Mouse (Mus musculus): Measurements from ENCODE around the gene Cebpzos. TPM values are rescaled to one million over a fixed set of nuclear protein-coding genes. Genes with fewer than 3 reads are reported as not detected.

Cebpzos gene
- polyA plus RNA-seq, 1 experiment from 2014 or later = 100 TPM

GRCm38 (mm10) chr17:78894991-78895390 lies 21.3 kb upstream of the Cebpzos start:
- Histone ChIP-seq H3K9me3 (ENCODE audit: control insufficient read depth, low read length) (no peaks in the 10 kb centered on the region), H3K36me3 (ENCODE audit: control insufficient read depth, insufficient read depth) (no peaks in the 10 kb centered on the region), H3K4me2 (ENCODE audit: low read length) (no peak overlapping the region), H3K4me3 (replicated peaks; ENCODE audit: low read length) (no peak overlapping the region), H3K27ac (ENCODE audit: low read length) (no peak overlapping the region), H3K9ac (replicated peaks; ENCODE audit: low read depth, low read length) (no peak overlapping the region), H3K4me1 (replicated peaks; ENCODE audit: control insufficient read depth, insufficient read depth, low read length) (0 out of 2 replicates have a peak, but pooled peaks cover 2% of the 10 kb centered on the region), H3K27me3 (replicated peaks; ENCODE audit: control insufficient read depth, insufficient read depth, low read length) (no peaks in the 10 kb centered on the region)
- no peak for ATAC-seq
- WGBS = 84% methylated on average over 7 of the region's 7 CpGs

GRCm38 (mm10) chr17:78895394-78895793 lies 20.9 kb upstream of the Cebpzos start:
- WGBS = 27% methylated on average over 8 of the region's 8 CpGs
- peak; percentile 43; the same call in 1 of the 2 replicates for ATAC-seq

GRCm38 (mm10) chr17:78903158-78903557 lies 13.1 kb upstream of the Cebpzos start:
- ATAC-seq = no peak
- no peak overlapping the region for H3K4me2 ChIP-seq (ENCODE audit: low read length)
- H3K27ac ChIP-seq (ENCODE audit: low read length) = no peak overlapping the region
- H3K9ac ChIP-seq (replicated peaks; ENCODE audit: low read depth, low read length) = no peak overlapping the region
- no peaks in the 10 kb centered on the region for H3K36me3 ChIP-seq (ENCODE audit: control insufficient read depth, insufficient read depth)
- no peaks in the 10 kb centered on the region for H3K9me3 ChIP-seq (ENCODE audit: control insufficient read depth, low read length)
- H3K27me3 ChIP-seq (replicated peaks; ENCODE audit: control insufficient read depth, insufficient read depth, low read length) = no peaks in the 10 kb centered on the region
- H3K4me1 ChIP-seq (replicated peaks; ENCODE audit: control insufficient read depth, insufficient read depth, low read length) = no peaks in the 10 kb centered on the region
- no peak overlapping the region for H3K4me3 ChIP-seq (replicated peaks; ENCODE audit: low read length)
- WGBS = 89% methylated on average over 2 of the region's 2 CpGs

More at GRCm38 (mm10) chr17:78895394-78895793, 20.9 kb upstream of the Cebpzos start:
- no peak overlapping the region for H3K27ac ChIP-seq (ENCODE audit: low read length)
- 0 out of 2 replicates have a peak, but pooled peaks cover 2% of the 10 kb centered on the region for H3K4me1 ChIP-seq (replicated peaks; ENCODE audit: control insufficient read depth, insufficient read depth, low read length)
- no peak overlapping the region for H3K4me3 ChIP-seq (replicated peaks; ENCODE audit: low read length)
- no peak overlapping the region for H3K9ac ChIP-seq (replicated peaks; ENCODE audit: low read depth, low read length)
- H3K27me3 ChIP-seq (replicated peaks; ENCODE audit: control insufficient read depth, insufficient read depth, low read length) = no peaks in the 10 kb centered on the region
- H3K9me3 ChIP-seq (ENCODE audit: control insufficient read depth, low read length) = no peaks in the 10 kb centered on the region
- H3K4me2 ChIP-seq (ENCODE audit: low read length) = 0 out of 2 replicates have a peak overlapping the region, but pooled peaks have one; percentile 23
- no peaks in the 10 kb centered on the region for H3K36me3 ChIP-seq (ENCODE audit: control insufficient read depth, insufficient read depth)

- Histone ChIP-seq H3K9ac (replicated peaks; ENCODE audit: low read depth, low read length) (no peak within 1 kb of the TSS), H3K27me3 (replicated peaks; ENCODE audit: control insufficient read depth, insufficient read depth, low read length) (no peaks in the 10 kb centered on the region), H3K36me3 (ENCODE audit: control insufficient read depth, insufficient read depth) (no peaks in the 10 kb centered on the region), H3K9me3 (ENCODE audit: control insufficient read depth, low read length) (no peaks in the 10 kb centered on the region), H3K4me2 (ENCODE audit: low read length) (no peak within 1 kb of the TSS), H3K27ac (ENCODE audit: low read length) (no peak within 1 kb of the TSS), H3K4me1 (replicated peaks; ENCODE audit: control insufficient read depth, insufficient read depth, low read length) (no peaks in the 10 kb centered on the region), H3K4me3 (replicated peaks; ENCODE audit: low read length) (no peak within 1 kb of the TSS)
- ATAC-seq = no peak
- WGBS = 87% methylated on average over 5 of the region's 5 CpGs
Measured at GRCm38 (mm10) chr17:78906892-78907291, 9.4 kb upstream of the Cebpzos start, which contains the start of gene Sult6b1. TSS of gene Sult6b1 (minus strand) at chr17:78906992.

- H3K9ac ChIP-seq (replicated peaks; ENCODE audit: low read depth, low read length) = no peak overlapping the region
- H3K4me1 ChIP-seq (replicated peaks; ENCODE audit: control insufficient read depth, insufficient read depth, low read length) = no peaks in the 10 kb centered on the region
- H3K4me3 ChIP-seq (replicated peaks; ENCODE audit: low read length) = no peak overlapping the region
- no peaks in the 10 kb centered on the region for H3K9me3 ChIP-seq (ENCODE audit: control insufficient read depth, low read length)
- H3K27me3 ChIP-seq (replicated peaks; ENCODE audit: control insufficient read depth, insufficient read depth, low read length) = no peaks in the 10 kb centered on the region
- H3K36me3 ChIP-seq (ENCODE audit: control insufficient read depth, insufficient read depth) = no peaks in the 10 kb centered on the region
- 75% methylated on average over 2 of the region's 2 CpGs for WGBS
- H3K27ac ChIP-seq (ENCODE audit: low read length) = no peak overlapping the region
- ATAC-seq = no peak
- no peak overlapping the region for H3K4me2 ChIP-seq (ENCODE audit: low read length)
Measured at GRCm38 (mm10) chr17:78909374-78909773, 6.9 kb upstream of the Cebpzos start.

- peak overlapping the region; percentile 42 for H3K4me2 ChIP-seq (ENCODE audit: low read length)
- H3K9me3 ChIP-seq (ENCODE audit: control insufficient read depth, low read length) = no peaks in the 10 kb centered on the region
- peak; percentile 75 for ATAC-seq
- peaks cover 13% of the 10 kb centered on the region for H3K4me1 ChIP-seq (replicated peaks; ENCODE audit: control insufficient read depth, insufficient read depth, low read length)
- 29% methylated on average over 6 of the region's 6 CpGs for WGBS
- peak overlapping the region; percentile 39 for H3K4me3 ChIP-seq (replicated peaks; ENCODE audit: low read length)
- peak overlapping the region; percentile 5; the same call in 1 of the 2 replicates for H3K9ac ChIP-seq (replicated peaks; ENCODE audit: low read depth, low read length)
- H3K36me3 ChIP-seq (ENCODE audit: control insufficient read depth, insufficient read depth) = no peaks in the 10 kb centered on the region
- H3K27ac ChIP-seq (ENCODE audit: low read length) = no peak overlapping the region
- no peaks in the 10 kb centered on the region for H3K27me3 ChIP-seq (replicated peaks; ENCODE audit: control insufficient read depth, insufficient read depth, low read length)
Measured at GRCm38 (mm10) chr17:78912861-78913281, 3.4 kb upstream of the Cebpzos start.

GRCm38 (mm10) chr17:78913921-78914320 lies 2.4 kb upstream of the Cebpzos start:
- H3K27me3 ChIP-seq (replicated peaks; ENCODE audit: control insufficient read depth, insufficient read depth, low read length) = no peaks in the 10 kb centered on the region
- peaks cover 15% of the 10 kb centered on the region for H3K4me1 ChIP-seq (replicated peaks; ENCODE audit: control insufficient read depth, insufficient read depth, low read length)
- H3K36me3 ChIP-seq (ENCODE audit: control insufficient read depth, insufficient read depth) = peaks cover 3% of the 10 kb centered on the region; the same call in 1 of the 2 replicates
- WGBS = 83% methylated on average over 3 of the region's 3 CpGs
- H3K27ac ChIP-seq (ENCODE audit: low read length) = no peak overlapping the region
- no peak overlapping the region for H3K9ac ChIP-seq (replicated peaks; ENCODE audit: low read depth, low read length)
- no peak overlapping the region for H3K4me3 ChIP-seq (replicated peaks; ENCODE audit: low read length)
- no peak overlapping the region for H3K4me2 ChIP-seq (ENCODE audit: low read length)
- no peak for ATAC-seq
- H3K9me3 ChIP-seq (ENCODE audit: control insufficient read depth, low read length) = no peaks in the 10 kb centered on the region

GRCm38 (mm10) chr17:78915772-78916171 lies 528 bp upstream of the Cebpzos start:
- Histone ChIP-seq H3K4me2 (ENCODE audit: low read length) (peak overlapping the region; percentile 75), H3K4me3 (replicated peaks; ENCODE audit: low read length) (peak overlapping the region; percentile 86), H3K27ac (ENCODE audit: low read length) (peak overlapping the region; percentile 82), H3K27me3 (replicated peaks; ENCODE audit: control insufficient read depth, insufficient read depth, low read length) (no peaks in the 10 kb centered on the region), H3K9ac (replicated peaks; ENCODE audit: low read depth, low read length) (peak overlapping the region; percentile 92), H3K9me3 (ENCODE audit: control insufficient read depth, low read length) (no peaks in the 10 kb centered on the region), H3K36me3 (ENCODE audit: control insufficient read depth, insufficient read depth) (peaks cover 8% of the 10 kb centered on the region; the same call in 1 of the 2 replicates), H3K4me1 (replicated peaks; ENCODE audit: control insufficient read depth, insufficient read depth, low read length) (peaks cover 15% of the 10 kb centered on the region)
- 47% methylated on average over 6 of the region's 6 CpGs for WGBS
- peak; percentile 21 for ATAC-seq

- Histone ChIP-seq H3K36me3 (ENCODE audit: control insufficient read depth, insufficient read depth) (peaks cover 18% of the 10 kb centered on the region), H3K27me3 (replicated peaks; ENCODE audit: control insufficient read depth, insufficient read depth, low read length) (no peaks in the 10 kb centered on the region), H3K9ac (replicated peaks; ENCODE audit: low read depth, low read length) (peak overlapping the region; percentile 92), H3K4me1 (replicated peaks; ENCODE audit: control insufficient read depth, insufficient read depth, low read length) (peaks cover 15% of the 10 kb centered on the region), H3K4me3 (replicated peaks; ENCODE audit: low read length) (peak overlapping the region; percentile 86), H3K4me2 (ENCODE audit: low read length) (peak overlapping the region; percentile 75), H3K27ac (ENCODE audit: low read length) (peak overlapping the region; percentile 82), H3K9me3 (ENCODE audit: control insufficient read depth, low read length) (no peaks in the 10 kb centered on the region)
- WGBS = 1% methylated on average over 11 of the region's 11 CpGs
- ATAC-seq = no peak
Measured at GRCm38 (mm10) chr17:78916899-78917298, 599 bp downstream of the Cebpzos start.

GRCm38 (mm10) chr17:78917696-78918095 lies 1.4 kb downstream of the Cebpzos start:
- peak overlapping the region; percentile 75 for H3K4me2 ChIP-seq (ENCODE audit: low read length)
- peaks cover 15% of the 10 kb centered on the region for H3K4me1 ChIP-seq (replicated peaks; ENCODE audit: control insufficient read depth, insufficient read depth, low read length)
- no peak overlapping the region for H3K27ac ChIP-seq (ENCODE audit: low read length)
- no peaks in the 10 kb centered on the region for H3K9me3 ChIP-seq (ENCODE audit: control insufficient read depth, low read length)
- ATAC-seq = no peak
- H3K27me3 ChIP-seq (replicated peaks; ENCODE audit: control insufficient read depth, insufficient read depth, low read length) = no peaks in the 10 kb centered on the region
- H3K9ac ChIP-seq (replicated peaks; ENCODE audit: low read depth, low read length) = no peak overlapping the region
- peaks cover 23% of the 10 kb centered on the region for H3K36me3 ChIP-seq (ENCODE audit: control insufficient read depth, insufficient read depth)
- H3K4me3 ChIP-seq (replicated peaks; ENCODE audit: low read length) = no peak overlapping the region
- 38% methylated on average over 6 of the region's 6 CpGs for WGBS

All from forebrain, embryonic 16.5 days (tissue).